23 mouse cellular contexts compared by ENCODE assay signal in the genomic region with DNA sequence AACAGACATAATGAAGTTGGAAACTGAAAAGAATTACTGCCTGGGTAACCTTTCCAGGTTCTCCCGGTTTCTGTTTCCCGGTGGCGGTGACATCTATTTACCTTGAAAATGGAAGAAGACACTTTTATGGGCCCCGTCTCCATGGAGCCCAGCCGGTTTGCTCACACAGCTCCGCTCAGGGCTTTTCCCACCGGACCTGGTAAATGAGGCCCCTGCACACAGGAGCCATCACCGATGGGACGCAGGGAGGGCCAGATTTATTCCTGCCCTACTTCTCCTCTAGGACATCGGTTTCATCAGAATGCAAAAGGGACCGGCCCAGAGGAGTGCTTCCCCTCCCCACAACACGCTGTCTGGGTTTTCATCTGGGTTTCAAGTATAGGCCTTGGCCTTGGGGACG. TPM values are rescaled to one million over a fixed set of nuclear protein-coding genes. Genes with fewer than 3 reads are reported as not detected.
A peak's percentile ranks its signal among the peaks of the same experiment; 100 is the strongest.
DNase-seq lines count a peak whose midpoint lies in the region; ATAC-seq and TF ChIP-seq lines count a peak whose summit lies in the region.
"Had no signal": no experiment of that assay in that cellular context is flagged by ENCODE, and none has a peak within 500 bp of the region (broad histone marks: within the 10 kb centered on the region; RNA-seq: fewer than 3 reads in every experiment).

No protein-coding gene starts in this region.

- H3K27ac ChIP-seq in intestine, embryonic 15.5 days = no peak overlapping the region
- no peak overlapping the region for H3K27ac ChIP-seq in intestine, postnatal 0 days (ENCODE audit: low read depth, low read length)
- peak overlapping the region; percentile 80 for H3K27ac ChIP-seq in neural tube, embryonic 14.5 days (ENCODE audit: low read depth, low read length)
- no peak overlapping the region for H3K27ac ChIP-seq in forebrain, embryonic 11.5 days (ENCODE audit: low read depth, low read length)
- H3K27ac ChIP-seq: heart, embryonic 13.5 days; midbrain, embryonic 15.5 days had no signal

- no peaks in the 10 kb centered on the region for H3K36me3 ChIP-seq in intestine, embryonic 15.5 days
- no peaks in the 10 kb centered on the region for H3K36me3 ChIP-seq in intestine, postnatal 0 days (ENCODE audit: control insufficient read depth, insufficient read depth)
- H3K36me3 ChIP-seq in neural tube, embryonic 14.5 days (ENCODE audit: control insufficient read depth, insufficient read depth, low read length) = no peaks in the 10 kb centered on the region
- H3K36me3 ChIP-seq in forebrain, embryonic 11.5 days (ENCODE audit: control insufficient read depth, insufficient read depth, low read length) = no peaks in the 10 kb centered on the region
- H3K36me3 ChIP-seq: heart, embryonic 13.5 days; midbrain, embryonic 15.5 days had no signal

- peak overlapping the region; percentile 4; the same call in 1 of the 2 replicates for H3K4me2 ChIP-seq in intestine, embryonic 15.5 days (replicated peaks)
- no peak overlapping the region for H3K4me2 ChIP-seq in intestine, postnatal 0 days (replicated peaks; ENCODE audit: low read depth)
- H3K4me2 ChIP-seq in neural tube, embryonic 14.5 days (ENCODE audit: low read depth, low read length) = no peak overlapping the region
- no peak overlapping the region for H3K4me2 ChIP-seq in forebrain, embryonic 11.5 days (ENCODE audit: low read depth, low read length, severe bottlenecking)
- H3K4me2 ChIP-seq: heart, embryonic 13.5 days; liver, embryonic 11.5 days; midbrain, embryonic 15.5 days had no signal

- H3K27me3 ChIP-seq in intestine, embryonic 15.5 days (replicated peaks) = no peaks in the 10 kb centered on the region
- no peaks in the 10 kb centered on the region for H3K27me3 ChIP-seq in intestine, postnatal 0 days (replicated peaks; ENCODE audit: control insufficient read depth, insufficient read depth, low read length)
- no peaks in the 10 kb centered on the region for H3K27me3 ChIP-seq in neural tube, embryonic 14.5 days (ENCODE audit: control insufficient read depth, insufficient read depth, low read length)
- H3K27me3 ChIP-seq in forebrain, embryonic 11.5 days (ENCODE audit: control insufficient read depth, insufficient read depth, low read length) = no peaks in the 10 kb centered on the region
- H3K27me3 ChIP-seq: heart, embryonic 13.5 days had no signal

- peak; percentile 34 for DNase-seq in adrenal gland, postnatal 14 days
- no peak for DNase-seq in adrenal gland, adult 8-10 months
- DNase-seq in embryo, embryonic 11 days = peak; percentile 66
- no peak for DNase-seq in forebrain, embryonic 11.5 days (ENCODE audit: low spot score)
- DNase-seq: cerebellum, adult 9-10 months; kidney, postnatal 14 days; left cerebral cortex, postnatal 4 days; lung, adult 18-20 months; lung, postnatal 14 days; thymus, postnatal 25 days had no signal

- no peak overlapping the region for H3K9ac ChIP-seq in intestine, embryonic 15.5 days
- no peak overlapping the region for H3K9ac ChIP-seq in intestine, postnatal 0 days (ENCODE audit: low read depth, low read length)
- no peak overlapping the region for H3K9ac ChIP-seq in neural tube, embryonic 14.5 days (replicated peaks; ENCODE audit: low read depth, low read length)
- H3K9ac ChIP-seq in forebrain, embryonic 11.5 days (ENCODE audit: low read length) = no peak overlapping the region
- H3K9ac ChIP-seq: heart, embryonic 13.5 days; midbrain, embryonic 15.5 days had no signal

- H3K4me1 ChIP-seq in intestine, embryonic 15.5 days (replicated peaks) = 0 out of 2 replicates have a peak, but pooled peaks cover 4% of the 10 kb centered on the region
- no peaks in the 10 kb centered on the region for H3K4me1 ChIP-seq in intestine, postnatal 0 days (replicated peaks; ENCODE audit: control insufficient read depth, insufficient read depth, low read length)
- no peaks in the 10 kb centered on the region for H3K4me1 ChIP-seq in neural tube, embryonic 14.5 days (ENCODE audit: control insufficient read depth, insufficient read depth, low read length)
- H3K4me1 ChIP-seq in forebrain, embryonic 11.5 days (replicated peaks; ENCODE audit: control insufficient read depth, insufficient read depth, low read length) = 0 out of 2 replicates have a peak, but pooled peaks cover 2% of the 10 kb centered on the region
- H3K4me1 ChIP-seq: heart, embryonic 13.5 days; megakaryocyte, embryonic 14.5 days had no signal

- 35% methylated on average over 13 of the region's 13 CpGs for WGBS in intestine, embryonic 15.5 days
- 43% methylated on average over 13 of the region's 13 CpGs for WGBS in intestine, postnatal 0 days
- 12% methylated on average over 13 of the region's 13 CpGs for WGBS in neural tube, embryonic 14.5 days
- 92% methylated on average over 13 of the region's 13 CpGs for WGBS in forebrain, embryonic 11.5 days

- ATAC-seq in intestine, embryonic 15.5 days = no peak
- no peak for ATAC-seq in intestine, postnatal 0 days
- peak; percentile 86 for ATAC-seq in neural tube, embryonic 14.5 days (ENCODE audit: low read depth)
- ATAC-seq in forebrain, embryonic 11.5 days (replicated peaks; ENCODE audit: low FRiP score) = no peak
- ATAC-seq: CD4-positive, CD25-positive, alpha-beta regulatory T cell, adult 4 months; midbrain, embryonic 15.5 days had no signal

- no peak overlapping the region for H3K4me3 ChIP-seq in intestine, embryonic 15.5 days (replicated peaks)
- H3K4me3 ChIP-seq in intestine, postnatal 0 days (ENCODE audit: low read depth, low read length) = no peak overlapping the region
- H3K4me3 ChIP-seq in neural tube, embryonic 14.5 days (ENCODE audit: low read depth, low read length) = no peak overlapping the region
- H3K4me3 ChIP-seq in forebrain, embryonic 11.5 days (ENCODE audit: low read depth, low read length) = no peak overlapping the region
- H3K4me3 ChIP-seq: heart, embryonic 13.5 days; megakaryocyte, embryonic 14.5 days; midbrain, embryonic 15.5 days had no signal

- no peaks in the 10 kb centered on the region for H3K9me3 ChIP-seq in intestine, embryonic 15.5 days
- no peaks in the 10 kb centered on the region for H3K9me3 ChIP-seq in intestine, postnatal 0 days (ENCODE audit: control insufficient read depth)
- no peaks in the 10 kb centered on the region; the same call in 1 of the 2 replicates for H3K9me3 ChIP-seq in neural tube, embryonic 14.5 days (ENCODE audit: control insufficient read depth, low read length)
- H3K9me3 ChIP-seq in forebrain, embryonic 11.5 days (ENCODE audit: control insufficient read depth, low read length) = no peaks in the 10 kb centered on the region
- H3K9me3 ChIP-seq: heart, embryonic 13.5 days; midbrain, embryonic 15.5 days had no signal

- TF ChIP-seq CTCF in intestine, postnatal 0 days (IDR thresholded peaks at IDR 0.05; ENCODE audit: low read depth) = no peak

RNA-seq across cellular contexts. Expression of gene Slc45a1, which starts 24.1 kb away (rescaled TPM):
- 0.33 and 1.4 TPM in 2 replicates for total RNA-seq in adrenal gland, postnatal 14 days (2021)
- total RNA-seq in adrenal gland, adult 8-10 months (2022) = 1 to 10 TPM in 3 of 4 experiments, under 1 TPM in 1; 0.70 to 1.4 (median 1.2) TPM
- polyA plus RNA-seq in intestine, embryonic 15.5 days (2015; fragmentation: Nextera tagmentation; extraction: Ambion mirVana) = 0.80 and 1.2 TPM in 2 replicates
- 0.75 and 0.81 TPM in 2 replicates for polyA plus RNA-seq in intestine, postnatal 0 days (2015; fragmentation: Nextera tagmentation; extraction: Ambion mirVana)
- 33.8 and 43.8 TPM in 2 replicates for polyA plus RNA-seq in neural tube, embryonic 14.5 days (2014; fragmentation: Nextera tagmentation; extraction: Ambion mirVana)
- polyA plus RNA-seq in forebrain, embryonic 11.5 days (2014; fragmentation: Nextera tagmentation; extraction: Ambion mirVana) = 2.7 and 4.5 TPM in 2 replicates
- total RNA-seq: common myeloid progenitor, adult 5-6 weeks; gastrocnemius, adult 8-10 months; granulocyte monocyte progenitor cell, adult 5-6 weeks; heart, postnatal 25 days; MEL had no signal
- polyA plus RNA-seq: CD4-positive, CD25-positive, alpha-beta regulatory T cell, adult 4 months had no signal

Comparison
In these comparisons a context has a peak if more than half of its experiments do, and no peak if none do; other contexts are left out.
1. DNase-seq: peak in adrenal gland, postnatal 14 days (single experiment) and embryo, embryonic 11 days (single experiment); none in adrenal gland, adult 8-10 months (single experiment) and forebrain, embryonic 11.5 days (single experiment).